Mouse (Mus musculus) yolk sac, embryonic 10.5 days (tissue): ENCODE measurements around the gene Scarb1.
"Not testable (repeated sequence)": the region's sequence is repeated elsewhere in the genome, so short reads cannot be mapped to it uniquely, and the experiment has no call there.

Source experiments
- DNase-seq: peaks from one replicate; pipeline ENCODE4 v3.0.0-alpha.2; 2017; ENCODE audit warnings: low spot score

Gene Scarb1

GRCm38 (mm10) chr5:125340547-125341262, at the start of gene Scarb1:
Gene Scarb1, minus strand, starts transcription at chr5:125341094.
- peak; percentile 91 for DNase-seq

GRCm38 (mm10) chr5:125389579-125390441, 48.9 kb upstream of the Scarb1 start, which contains the start of gene Ubc:
Gene Ubc, minus strand, starts transcription at chr5:125390202.
- DNase-seq, result peak; percentile 89

DNA sequence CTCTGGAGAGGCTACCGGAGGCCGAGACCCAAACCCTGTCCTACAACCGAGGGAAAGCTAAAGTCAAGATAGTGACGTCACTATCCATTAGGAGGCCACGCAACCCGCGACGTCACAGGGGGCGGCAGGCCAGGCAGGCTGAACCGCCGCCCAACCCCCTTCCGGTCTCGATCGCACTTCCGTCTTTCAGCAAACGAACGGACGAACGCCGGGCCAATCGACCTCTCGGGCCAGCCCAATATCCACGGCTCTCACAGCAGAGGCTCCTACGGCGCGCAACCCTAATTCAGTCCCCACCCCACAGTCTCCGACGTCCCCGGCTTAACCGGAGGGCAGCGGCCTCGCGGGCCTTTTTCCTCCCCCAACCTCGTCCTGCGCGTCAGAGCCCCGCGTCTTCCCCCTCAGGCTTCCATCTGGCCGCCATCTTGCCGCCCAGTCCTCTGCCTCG, 48.3 kb upstream of the Scarb1 start, which contains the start of gene Gm10382:
Gene Gm10382, plus strand, starts transcription at position 192 of the 448 bp plus-strand sequence.
- peak; percentile 81 for DNase-seq

DNA sequence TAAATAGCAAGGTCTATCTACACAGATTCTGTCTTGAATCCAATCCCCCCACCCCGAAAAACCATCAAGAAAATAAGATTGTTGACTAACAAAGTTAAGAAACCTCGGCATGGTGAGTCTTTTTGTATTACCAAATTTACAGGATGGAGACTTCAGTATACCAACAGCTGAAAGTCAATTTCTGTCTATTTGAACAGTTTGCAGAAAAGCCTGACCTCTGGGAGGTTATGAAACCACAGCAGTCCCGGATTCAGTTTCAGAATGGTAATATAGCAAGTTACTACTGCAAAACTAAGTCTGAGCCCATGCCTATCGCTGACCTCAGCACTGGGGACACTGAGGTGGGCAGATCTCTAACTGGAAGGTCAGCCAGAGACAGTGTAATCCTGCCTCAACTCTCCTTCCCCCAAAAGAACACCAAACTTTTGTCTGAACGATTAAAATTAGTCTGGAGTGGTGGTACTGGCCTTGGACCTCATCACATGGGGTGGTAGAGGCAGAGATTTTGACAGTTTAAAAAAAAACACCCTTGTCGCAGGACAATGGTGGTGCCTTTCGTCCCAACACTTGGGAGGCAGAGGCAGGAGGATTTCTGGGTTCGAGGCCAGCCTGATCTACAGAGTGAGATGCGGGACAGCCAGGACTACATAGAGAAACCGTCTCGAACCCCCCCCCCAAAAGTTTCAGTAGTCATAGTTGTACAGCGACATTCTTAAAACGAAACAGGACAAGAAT, 47.6 kb upstream of the Scarb1 start:
- no peak for DNase-seq

DNA sequence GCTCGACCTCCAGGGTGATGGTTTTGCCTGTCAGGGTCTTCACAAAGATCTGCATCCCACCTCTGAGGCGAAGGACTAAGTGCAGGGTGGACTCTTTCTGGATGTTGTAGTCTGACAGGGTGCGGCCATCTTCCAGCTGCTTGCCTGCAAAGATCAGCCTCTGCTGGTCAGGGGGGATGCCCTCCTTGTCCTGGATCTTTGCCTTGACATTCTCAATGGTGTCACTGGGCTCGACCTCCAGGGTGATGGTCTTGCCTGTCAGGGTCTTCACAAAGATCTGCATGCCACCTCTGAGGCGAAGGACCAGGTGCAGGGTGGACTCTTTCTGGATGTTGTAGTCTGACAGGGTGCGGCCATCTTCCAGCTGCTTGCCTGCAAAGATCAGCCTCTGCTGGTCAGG, 46.4 kb upstream of the Scarb1 start:
- not testable (repeated sequence) for DNase-seq

- no peak for DNase-seq
Measured at GRCm38 (mm10) chr5:125385215-125385940, 44.5 kb upstream of the Scarb1 start.

DNA sequence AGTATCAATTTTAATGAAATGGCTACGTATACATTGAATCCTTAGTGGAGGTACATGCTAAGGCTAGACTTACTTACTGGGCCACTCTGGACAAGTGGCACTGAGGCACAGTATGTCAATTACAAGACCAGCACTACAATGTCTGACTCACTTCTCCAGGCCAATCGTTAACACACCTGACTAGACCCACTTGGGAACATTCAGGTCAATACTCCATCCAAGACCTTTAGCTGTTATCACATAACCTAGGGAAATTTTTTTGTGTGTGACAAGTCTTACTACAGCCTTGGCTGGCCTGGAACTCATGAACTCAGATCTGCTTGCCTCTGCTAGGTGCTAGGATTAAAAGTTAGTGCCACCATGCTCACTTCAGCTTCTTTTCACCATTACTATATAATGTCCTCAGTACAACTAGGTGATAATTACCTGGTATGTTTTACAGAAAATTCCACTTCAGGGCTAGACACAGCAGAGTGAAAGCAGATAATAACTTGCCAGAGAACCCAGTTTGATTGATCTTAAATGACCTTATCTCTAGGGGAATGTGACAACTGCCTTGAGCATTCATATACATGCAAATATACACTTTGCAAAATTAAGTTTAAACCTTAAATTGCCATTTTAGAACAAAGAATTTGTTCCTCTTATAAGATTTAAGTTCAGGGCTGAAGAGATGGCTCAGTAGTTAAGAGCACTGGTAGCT, 43.8 kb upstream of the Scarb1 start:
- no peak for DNase-seq

- DNase-seq, result no peak
Measured at GRCm38 (mm10) chr5:125383637-125384420, 42.9 kb upstream of the Scarb1 start.

DNA sequence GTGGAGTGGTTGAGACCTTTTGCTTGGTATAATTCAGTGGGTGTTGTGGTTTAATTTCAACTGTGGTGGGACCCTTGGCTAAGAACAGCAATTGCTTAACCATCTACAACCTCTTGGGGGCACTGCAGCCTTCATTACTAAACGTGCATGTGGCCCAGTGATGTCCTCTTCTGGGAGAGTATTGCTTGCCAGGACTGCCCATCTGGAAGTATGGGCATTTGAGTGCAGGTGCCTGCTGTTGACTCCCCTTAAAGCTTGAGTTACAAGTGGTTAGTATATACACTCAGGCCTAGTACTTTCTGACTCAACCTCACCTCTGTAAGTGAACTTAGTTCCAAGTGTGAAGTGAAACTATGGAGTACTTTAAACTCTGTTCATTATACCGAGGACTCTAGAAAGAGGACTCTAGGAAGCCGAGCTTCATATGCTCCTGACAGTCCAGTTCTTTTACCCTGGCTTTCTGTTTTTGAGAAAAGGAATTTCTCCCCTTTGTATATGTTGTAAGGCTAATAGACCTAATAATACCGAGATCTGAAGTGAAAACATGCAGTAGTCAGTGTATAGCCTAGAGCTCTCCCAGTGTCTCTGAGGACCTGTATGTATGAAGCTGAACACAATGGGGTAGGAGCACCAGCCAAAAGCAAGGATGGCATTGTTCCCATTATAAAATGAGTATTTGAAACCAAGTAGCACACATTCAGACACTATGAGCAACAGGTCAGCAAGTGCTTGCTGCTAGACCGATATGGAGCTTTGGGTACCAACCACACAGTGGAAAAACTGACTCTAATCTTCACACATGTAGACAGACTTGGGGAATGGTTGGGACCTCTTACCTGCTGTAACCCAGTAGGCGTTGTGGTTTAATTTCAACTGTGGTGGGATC, 42.0 kb upstream of the Scarb1 start:
- peak; percentile 51 for DNase-seq

DNA sequence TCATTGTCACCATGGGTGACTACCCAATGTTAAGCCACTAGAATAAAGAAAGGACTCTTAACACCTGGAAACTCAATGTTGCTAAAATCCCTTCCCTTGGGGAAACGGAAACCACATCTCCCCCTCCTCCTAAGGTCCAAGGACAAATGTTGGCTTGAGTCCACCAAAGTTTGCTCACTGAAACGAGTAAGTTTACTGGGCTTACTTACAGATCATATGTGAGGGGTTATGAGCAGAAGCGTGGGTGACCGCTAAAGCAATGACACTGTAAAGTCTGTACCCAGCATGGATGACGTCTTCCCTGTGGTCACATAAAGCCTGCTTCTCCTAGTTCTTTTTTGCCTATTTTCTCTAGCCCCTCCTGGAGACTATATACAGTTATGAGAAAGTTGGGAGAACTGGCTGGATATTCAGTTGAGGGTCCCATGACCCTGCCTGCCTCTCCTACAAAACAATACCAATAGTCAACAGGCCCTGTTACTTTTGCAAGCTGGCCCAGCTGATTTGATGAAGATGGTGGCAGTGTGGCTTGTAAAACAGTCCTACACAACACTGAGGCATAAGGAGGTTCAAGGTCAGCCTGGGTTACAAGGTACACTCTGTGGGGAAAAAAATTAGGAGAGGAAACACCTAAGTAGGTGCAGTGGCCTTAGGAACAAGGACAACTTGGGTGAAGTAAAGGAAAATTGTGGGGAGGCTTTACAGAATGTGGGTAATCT, 41.2 kb upstream of the Scarb1 start:
- DNase-seq, result no peak

DNA sequence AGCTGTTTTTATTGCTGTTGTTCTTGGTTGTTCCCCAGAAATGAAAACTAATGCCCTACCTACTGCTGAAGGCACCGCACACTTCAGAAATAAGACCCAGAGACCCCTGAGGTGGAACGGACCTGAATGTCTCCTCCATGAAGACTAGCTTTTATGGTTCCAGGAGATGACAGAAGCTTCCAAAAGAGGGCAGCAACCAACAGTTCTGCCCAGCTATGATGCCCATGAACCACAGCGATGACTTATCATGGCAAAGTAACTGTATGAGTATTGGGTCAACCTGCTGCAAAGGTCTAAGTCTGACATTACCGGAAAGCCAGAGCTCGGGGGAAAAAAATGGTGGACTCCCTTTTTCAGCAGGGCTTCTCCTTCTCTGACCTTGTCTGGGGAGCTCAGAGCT, 38.0 kb upstream of the Scarb1 start:
- DNase-seq, result no peak

GRCm38 (mm10) chr5:125377214-125377613, 36.3 kb upstream of the Scarb1 start:
- no peak for DNase-seq

GRCm38 (mm10) chr5:125375871-125376270, 35.0 kb upstream of the Scarb1 start:
- no peak for DNase-seq

GRCm38 (mm10) chr5:125372027-125372426, 31.1 kb upstream of the Scarb1 start:
- no peak for DNase-seq

DNA sequence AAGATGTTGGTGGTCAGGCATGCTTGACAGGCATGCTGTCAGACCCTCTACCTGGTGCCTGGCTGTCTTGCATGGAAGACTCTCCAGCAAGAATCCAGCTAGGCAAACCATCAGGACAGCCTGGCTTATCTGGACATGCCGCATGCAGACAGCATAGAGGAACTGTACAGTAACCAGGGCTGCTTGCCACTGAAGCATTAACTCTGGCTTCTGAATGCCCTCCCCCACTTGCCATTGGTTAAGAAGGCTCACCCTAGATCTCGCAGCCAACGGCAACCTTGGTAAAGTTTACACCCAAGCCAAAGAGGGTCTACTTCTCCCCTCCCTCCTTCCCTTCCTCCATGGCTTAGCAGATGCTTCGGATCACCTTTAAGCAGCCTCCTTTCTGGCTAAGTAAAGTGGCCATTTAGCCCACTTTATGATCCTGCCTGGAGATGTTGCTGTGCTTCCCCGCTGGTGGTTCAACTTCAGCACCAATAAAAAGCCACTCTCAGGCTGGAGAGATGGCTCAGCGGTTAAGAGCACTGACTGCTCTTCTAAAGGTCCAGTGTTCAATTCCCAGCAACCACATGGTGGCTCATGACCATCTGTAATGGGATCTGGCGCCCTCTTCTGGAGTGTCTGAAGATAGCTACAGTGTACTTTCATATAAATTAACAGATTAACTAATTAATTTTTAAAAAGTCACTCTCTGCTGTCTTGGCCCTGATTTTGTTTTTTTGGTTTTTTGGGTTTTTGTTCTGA, 30.2 kb upstream of the Scarb1 start:
- DNase-seq, result no peak

- peak; percentile 63 for DNase-seq
Measured at GRCm38 (mm10) chr5:125368568-125368967, 27.7 kb upstream of the Scarb1 start.

DNA sequence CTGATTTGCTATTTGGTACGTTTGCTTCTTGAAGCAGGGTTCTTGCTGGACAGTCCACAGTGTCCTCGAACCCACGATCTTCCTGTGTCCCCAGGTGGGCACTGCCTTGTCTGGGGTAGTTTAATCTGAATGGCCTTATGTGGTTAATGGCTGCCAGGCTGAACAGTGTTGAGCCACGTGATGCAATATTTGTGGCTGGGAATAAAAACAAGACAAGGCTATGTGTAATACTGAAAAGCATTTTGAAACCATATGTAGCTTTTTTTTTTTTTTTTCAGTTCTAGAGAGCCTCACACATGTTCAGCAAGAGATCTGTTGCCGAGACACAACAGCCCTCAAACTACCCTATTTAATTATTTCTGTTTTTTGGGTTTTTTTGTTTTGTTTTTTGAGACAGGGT, 27.3 kb upstream of the Scarb1 start:
- DNase-seq, result no peak
